ENCODE assay signal across 7 mouse cellular contexts in the genomic region with DNA sequence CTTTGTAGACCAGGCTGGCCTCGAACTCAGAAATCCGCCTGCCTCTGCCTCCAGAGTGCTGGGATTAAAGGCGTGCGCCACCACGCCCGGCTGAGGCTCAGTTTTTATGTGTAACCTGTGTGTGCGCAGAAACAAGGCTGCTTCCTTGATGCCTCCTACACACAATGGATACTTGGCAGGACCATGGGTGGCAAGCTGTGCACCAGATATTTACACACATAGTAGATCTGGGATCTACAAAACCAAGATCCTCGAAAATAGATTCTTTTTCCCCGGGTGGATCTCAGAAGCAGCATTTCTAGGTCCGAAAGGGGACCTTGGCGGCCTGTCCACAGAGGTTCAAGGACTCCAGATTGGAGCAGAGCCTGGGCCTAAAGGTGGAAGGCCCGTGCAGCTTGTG. TPM values are rescaled to one million over a fixed set of nuclear protein-coding genes. Genes with fewer than 3 reads are reported as not detected.
DNase-seq lines count a peak whose midpoint lies in the region; ATAC-seq and TF ChIP-seq lines count a peak whose summit lies in the region.

No protein-coding gene starts in this region.

- H3K27me3 ChIP-seq in lung, postnatal 0 days (replicated peaks; ENCODE audit: insufficient read depth, low read length): no peaks in the 10 kb centered on the region
- H3K27me3 ChIP-seq in limb, embryonic 13.5 days: peaks cover 22% of the 10 kb centered on the region
- no peaks in the 10 kb centered on the region for H3K27me3 ChIP-seq in stomach, postnatal 0 days (ENCODE audit: control insufficient read depth, insufficient read depth, low read length)

- no peak overlapping the region for H3K9ac ChIP-seq in lung, postnatal 0 days (replicated peaks; ENCODE audit: low read depth)
- H3K9ac ChIP-seq in limb, embryonic 13.5 days: peak overlapping the region; percentile 45; the same call in 1 of the 2 replicates
- H3K9ac ChIP-seq in stomach, postnatal 0 days (ENCODE audit: low read length): peak overlapping the region; percentile 23; the same call in 1 of the 2 replicates

- H3K4me1 ChIP-seq in lung, postnatal 0 days (ENCODE audit: insufficient read depth, low read depth, low read length): peaks cover 14% of the 10 kb centered on the region; the same call in 1 of the 2 replicates
- H3K4me1 ChIP-seq in limb, embryonic 13.5 days: peaks cover 39% of the 10 kb centered on the region
- H3K4me1 ChIP-seq in stomach, postnatal 0 days (replicated peaks; ENCODE audit: control insufficient read depth, insufficient read depth): peaks cover 6% of the 10 kb centered on the region; the same call in 1 of the 2 replicates

- no peaks in the 10 kb centered on the region for H3K9me3 ChIP-seq in lung, postnatal 0 days (ENCODE audit: low read length)
- H3K9me3 ChIP-seq in limb, embryonic 13.5 days: no peaks in the 10 kb centered on the region
- H3K9me3 ChIP-seq in stomach, postnatal 0 days (ENCODE audit: control insufficient read depth, low read length): no peaks in the 10 kb centered on the region

- no peak for TF ChIP-seq CTCF in lung, postnatal 0 days (IDR thresholded peaks at IDR 0.05)
- TF ChIP-seq CTCF in stomach, postnatal 0 days (IDR thresholded peaks at IDR 0.05; ENCODE audit: low read depth): no peak

- peak overlapping the region; percentile 71 for H3K4me3 ChIP-seq in lung, postnatal 0 days (ENCODE audit: low read depth, low read length)
- H3K4me3 ChIP-seq in limb, embryonic 13.5 days: peak overlapping the region; percentile 68
- H3K4me3 ChIP-seq in stomach, postnatal 0 days (ENCODE audit: low read depth, low read length): peak overlapping the region; percentile 84

- H3K36me3 ChIP-seq in lung, postnatal 0 days (ENCODE audit: insufficient read depth, low read length): no peaks in the 10 kb centered on the region
- H3K36me3 ChIP-seq in limb, embryonic 13.5 days: 0 out of 2 replicates have a peak, but pooled peaks cover 6% of the 10 kb centered on the region
- no peaks in the 10 kb centered on the region for H3K36me3 ChIP-seq in stomach, postnatal 0 days (ENCODE audit: control insufficient read depth, insufficient read depth, low read length)

- WGBS in lung, postnatal 0 days: 48% methylated on average over 12 of the region's 12 CpGs
- WGBS in limb, embryonic 13.5 days: 50% methylated on average over 12 of the region's 12 CpGs
- 41% methylated on average over 12 of the region's 12 CpGs for WGBS in stomach, postnatal 0 days

- peak; percentile 36; the same call in 1 of the 2 replicates for TF ChIP-seq EP300 in lung, postnatal 0 days (IDR thresholded peaks at IDR 0.05)
- no peak for TF ChIP-seq EP300 in stomach, postnatal 0 days (optimal IDR thresholded peaks at IDR 0.05)

- no peak for DNase-seq in lung, postnatal 0 days (ENCODE audit: low spot score)
- DNase-seq in lung, postnatal 25 days (ENCODE audit: low spot score): no peak
- no peak for DNase-seq in stomach, postnatal 0 days (ENCODE audit: low spot score)
- DNase-seq in frontal cortex, postnatal 36 days (ENCODE audit: low spot score in 2 of 2): no peak
- DNase-seq in cerebellum, postnatal 14 days: no peak

- H3K27ac ChIP-seq in lung, postnatal 0 days (ENCODE audit: low read length): peak overlapping the region; percentile 11; the same call in 1 of the 2 replicates
- H3K27ac ChIP-seq in limb, embryonic 13.5 days: no peak overlapping the region
- peak overlapping the region; percentile 79 for H3K27ac ChIP-seq in stomach, postnatal 0 days (replicated peaks)

- peak; percentile 5 for ATAC-seq in lung, postnatal 0 days
- peak; percentile 12 for ATAC-seq in erythroblast, adult 5-6 weeks (replicated peaks; ENCODE audit: low FRiP score, poor library complexity, severe bottlenecking)
- no peak for ATAC-seq in limb, embryonic 13.5 days (ENCODE audit: low FRiP score, low read depth)
- peak; percentile 4 for ATAC-seq in stomach, postnatal 0 days (ENCODE audit: low FRiP score, low TSS enrichment)

- peak overlapping the region; percentile 98 for H3K4me2 ChIP-seq in lung, postnatal 0 days (replicated peaks; ENCODE audit: low read depth, low read length)
- peak overlapping the region; percentile 99 for H3K4me2 ChIP-seq in limb, embryonic 13.5 days (replicated peaks)
- peak overlapping the region; percentile 98 for H3K4me2 ChIP-seq in stomach, postnatal 0 days (replicated peaks; ENCODE audit: low read depth)

RNA-seq across cellular contexts. Expression of gene Tprn, which starts 0.5 kb away (rescaled TPM):
- polyA plus RNA-seq in lung, postnatal 0 days (2015; fragmentation: Nextera tagmentation; extraction: Ambion mirVana): 7.2 and 7.4 TPM in 2 replicates
- 1.5 and 4.0 TPM in 2 replicates for total RNA-seq in erythroblast, adult 5-6 weeks (2015; ENCODE audit: low replicate concordance)
- 0.26 and 2.6 TPM in 2 replicates for total RNA-seq in erythroblast, adult 5-6 weeks (2017; ENCODE audit: low replicate concordance)
- polyA plus RNA-seq in limb, embryonic 13.5 days (2015; fragmentation: Nextera tagmentation; extraction: Ambion mirVana): 7.2 and 8.2 TPM in 2 replicates
- 17.4 and 20.3 TPM in 2 replicates for polyA plus RNA-seq in stomach, postnatal 0 days (2015; fragmentation: Nextera tagmentation; extraction: Ambion mirVana)

RNA-seq across cellular contexts. Expression of gene Tmem203, which starts 6.6 kb away (rescaled TPM):
- 43.2 and 44.9 TPM in 2 replicates for polyA plus RNA-seq in lung, postnatal 0 days (2015; fragmentation: Nextera tagmentation; extraction: Ambion mirVana)
- 2.5 and 8.8 TPM in 2 replicates for total RNA-seq in erythroblast, adult 5-6 weeks (2015; ENCODE audit: low replicate concordance)
- total RNA-seq in erythroblast, adult 5-6 weeks (2017; ENCODE audit: low replicate concordance): 2.2 and 3.7 TPM in 2 replicates
- polyA plus RNA-seq in limb, embryonic 13.5 days (2015; fragmentation: Nextera tagmentation; extraction: Ambion mirVana): 23.6 and 24.2 TPM in 2 replicates
- polyA plus RNA-seq in stomach, postnatal 0 days (2015; fragmentation: Nextera tagmentation; extraction: Ambion mirVana): 38.2 and 39.7 TPM in 2 replicates

RNA-seq across cellular contexts. Expression of gene Ssna1, which starts 10.4 kb away (rescaled TPM):
- polyA plus RNA-seq in lung, postnatal 0 days (2015; fragmentation: Nextera tagmentation; extraction: Ambion mirVana): 146 and 173 TPM in 2 replicates
- total RNA-seq in erythroblast, adult 5-6 weeks (2015; ENCODE audit: low replicate concordance): 36.5 and 67.5 TPM in 2 replicates
- 9.9 and 24.8 TPM in 2 replicates for total RNA-seq in erythroblast, adult 5-6 weeks (2017; ENCODE audit: low replicate concordance)
- 231 and 234 TPM in 2 replicates for polyA plus RNA-seq in limb, embryonic 13.5 days (2015; fragmentation: Nextera tagmentation; extraction: Ambion mirVana)
- polyA plus RNA-seq in stomach, postnatal 0 days (2015; fragmentation: Nextera tagmentation; extraction: Ambion mirVana): 149 and 162 TPM in 2 replicates

RNA-seq across cellular contexts. Expression of gene Anapc2, which starts 10.4 kb away (rescaled TPM):
- polyA plus RNA-seq in lung, postnatal 0 days (2015; fragmentation: Nextera tagmentation; extraction: Ambion mirVana): 88.4 and 89.0 TPM in 2 replicates
- total RNA-seq in erythroblast, adult 5-6 weeks (2015; ENCODE audit: low replicate concordance): 8.4 and 12.9 TPM in 2 replicates
- 9.2 and 18.7 TPM in 2 replicates for total RNA-seq in erythroblast, adult 5-6 weeks (2017; ENCODE audit: low replicate concordance)
- 150 and 154 TPM in 2 replicates for polyA plus RNA-seq in limb, embryonic 13.5 days (2015; fragmentation: Nextera tagmentation; extraction: Ambion mirVana)
- polyA plus RNA-seq in stomach, postnatal 0 days (2015; fragmentation: Nextera tagmentation; extraction: Ambion mirVana): 57.5 and 59.6 TPM in 2 replicates

RNA-seq across cellular contexts. Expression of gene AL732309.1, which starts 15.2 kb away (rescaled TPM):
- polyA plus RNA-seq in lung, postnatal 0 days (2015; fragmentation: Nextera tagmentation; extraction: Ambion mirVana): 4.1 and 4.3 TPM in 2 replicates
- 2.1 and 3.3 TPM in 2 replicates for total RNA-seq in erythroblast, adult 5-6 weeks (2015; ENCODE audit: low replicate concordance)
- total RNA-seq in erythroblast, adult 5-6 weeks (2017; ENCODE audit: low replicate concordance): 1.6 TPM in 1 of 2 replicates, not detected in the other
- 4.4 and 6.0 TPM in 2 replicates for polyA plus RNA-seq in limb, embryonic 13.5 days (2015; fragmentation: Nextera tagmentation; extraction: Ambion mirVana)
- polyA plus RNA-seq in stomach, postnatal 0 days (2015; fragmentation: Nextera tagmentation; extraction: Ambion mirVana): 12.8 and 16.6 TPM in 2 replicates
